Mouse (Mus musculus): ENCODE results near the gene Unkl.

GRCm38 (mm10) chr17:25164770-25165169 is 23.4 kb upstream of the Unkl start:
- TF ChIP-seq CTCF (IDR thresholded peaks at IDR 0.05; ENCODE audit: insufficient read depth, low read depth, low read length) (no peak), POLR2A (IDR thresholded peaks at IDR 0.05; ENCODE audit: insufficient read depth, low read depth, low read length) (no peak)

Measured in olfactory bulb, adult 2 months (tissue).